Mouse (Mus musculus) ES-Bruce4 (cell line): ENCODE measurements around the gene Olfr948. TPM values are rescaled to one million over a fixed set of nuclear protein-coding genes. Genes with fewer than 3 reads are reported as not detected.

Experiments used
- H3K27ac ChIP-seq: 2 replicates; pipeline ENCODE4 v1.5.1; 2012; ENCODE audit warnings: low read length, inconsistent platforms; ENCODE audit not compliant: insufficient read depth
- H3K27me3 ChIP-seq: 2 replicates; pipeline ENCODE4 v1.6.1; 2012; ENCODE audit warnings: mild to moderate bottlenecking, low read length, inconsistent platforms; ENCODE audit not compliant: control insufficient read depth, poor library complexity, insufficient read depth, severe bottlenecking
- H3K36me3 ChIP-seq: 2 replicates; pipeline ENCODE4 v1.6.1; 2012; ENCODE audit warnings: inconsistent platforms, mild to moderate bottlenecking, low read length, moderate library complexity; ENCODE audit not compliant: control insufficient read depth, poor library complexity, insufficient read depth, severe bottlenecking
- H3K4me1 ChIP-seq: one replicate; pipeline ENCODE4 v1.8.1; 2011; ENCODE audit warnings: low read length; ENCODE audit not compliant: control insufficient read depth, insufficient read depth
- H3K4me3 ChIP-seq: 2 replicates; pipeline ENCODE4 v1.5.1; 2011; ENCODE audit warnings: low read depth, mild to moderate bottlenecking, low read length
- H3K9ac ChIP-seq: 2 replicates; pipeline ENCODE4 v1.6.1; 2012; ENCODE audit warnings: low read depth, mild to moderate bottlenecking, inconsistent platforms; ENCODE audit not compliant: poor library complexity, severe bottlenecking
- H3K9me3 ChIP-seq: replicated peaks from 2 replicates; pipeline ENCODE4 v1.6.1; 2012; ENCODE audit warnings: mild to moderate bottlenecking, low read length, inconsistent platforms; ENCODE audit not compliant: control insufficient read depth, poor library complexity, insufficient read depth, severe bottlenecking
- CTCF ChIP-seq: IDR thresholded peaks from one replicate; pipeline ENCODE4 v1.8.1; 2011; ENCODE audit warnings: low read depth, low read length
- EP300 ChIP-seq: IDR thresholded peaks from 2 replicates; pipeline ENCODE4 v1.6.1; 2011; ENCODE audit warnings: low read depth, low read length; ENCODE audit not compliant: insufficient read depth
- POLR2A ChIP-seq: IDR thresholded peaks from one replicate; pipeline ENCODE4 v1.8.1; 2011; ENCODE audit warnings: low read length; ENCODE audit not compliant: insufficient read depth
- polyA plus RNA-seq: library from polyadenylated mRNA; stranded (reverse); fragments of >200 nt; gene quantifications from 2 replicates; pipeline ENCODE4 v1.2.4, GENCODE M21; 2011; ENCODE audit warnings: low read depth; ENCODE audit not compliant: missing spikeins, insufficient read depth, insufficient read length

Gene Olfr948
- polyA plus RNA-seq = not detected in 2 replicates

DNA sequence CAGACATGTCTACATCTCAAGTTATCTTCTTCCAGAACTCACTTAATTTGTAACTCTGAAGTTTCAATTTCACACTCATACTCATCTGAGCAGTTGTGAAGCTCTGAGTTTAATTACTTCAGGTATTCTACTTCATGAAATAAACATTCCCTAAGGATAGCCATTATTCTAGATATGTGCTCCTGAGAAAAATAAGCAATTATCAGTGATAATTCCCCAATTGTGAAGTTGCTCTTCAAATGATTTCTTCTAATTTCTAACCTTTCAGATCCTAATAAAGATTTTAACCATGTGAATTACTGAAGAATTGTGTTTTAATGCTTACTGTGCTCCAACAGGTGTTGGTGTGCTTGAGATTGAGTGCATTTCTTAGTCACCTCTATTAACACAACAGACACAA is at the start of gene Olfr948:
Olfr948 (minus strand) TSS at position 101 of the 400 bp plus-strand sequence.
- H3K4me3 ChIP-seq = no peak within 1 kb of the TSS
- TF ChIP-seq POLR2A = no peak
- TF ChIP-seq CTCF = no peak
- TF ChIP-seq EP300 = no peak
- H3K27ac ChIP-seq = no peak within 1 kb of the TSS
- no peaks in the 10 kb centered on the region for H3K4me1 ChIP-seq
- no peaks in the 10 kb centered on the region for H3K36me3 ChIP-seq
- no peaks in the 10 kb centered on the region for H3K9me3 ChIP-seq
- H3K27me3 ChIP-seq = no peaks in the 10 kb centered on the region
- H3K9ac ChIP-seq = no peak within 1 kb of the TSS

DNA sequence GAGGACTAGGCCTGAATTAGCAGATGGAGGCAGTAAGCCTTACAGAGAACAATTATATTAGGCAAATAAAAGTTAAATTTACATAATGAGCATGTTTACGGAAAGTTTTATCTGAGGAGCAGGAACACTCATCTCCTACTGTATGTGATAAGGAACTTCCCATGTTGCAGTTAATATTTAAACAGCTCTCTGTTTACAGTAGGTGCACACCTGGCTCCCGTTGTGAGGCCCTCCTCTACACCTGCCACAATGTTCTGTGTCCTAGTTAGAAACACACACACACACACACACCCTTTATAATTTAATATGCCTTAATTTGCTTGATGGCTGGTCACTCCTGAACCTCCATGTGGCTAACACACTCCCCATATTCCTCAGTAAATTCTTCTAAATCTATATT is 38.7 kb downstream of the Olfr948 start:
- H3K27me3 ChIP-seq = no peaks in the 10 kb centered on the region
- no peaks in the 10 kb centered on the region for H3K4me1 ChIP-seq
- no peak overlapping the region for H3K27ac ChIP-seq
- no peaks in the 10 kb centered on the region for H3K9me3 ChIP-seq
- no peak overlapping the region for H3K4me3 ChIP-seq
- no peak overlapping the region for H3K9ac ChIP-seq
- TF ChIP-seq EP300 (no peak), CTCF (no peak), POLR2A (no peak)
- no peaks in the 10 kb centered on the region for H3K36me3 ChIP-seq

DNA sequence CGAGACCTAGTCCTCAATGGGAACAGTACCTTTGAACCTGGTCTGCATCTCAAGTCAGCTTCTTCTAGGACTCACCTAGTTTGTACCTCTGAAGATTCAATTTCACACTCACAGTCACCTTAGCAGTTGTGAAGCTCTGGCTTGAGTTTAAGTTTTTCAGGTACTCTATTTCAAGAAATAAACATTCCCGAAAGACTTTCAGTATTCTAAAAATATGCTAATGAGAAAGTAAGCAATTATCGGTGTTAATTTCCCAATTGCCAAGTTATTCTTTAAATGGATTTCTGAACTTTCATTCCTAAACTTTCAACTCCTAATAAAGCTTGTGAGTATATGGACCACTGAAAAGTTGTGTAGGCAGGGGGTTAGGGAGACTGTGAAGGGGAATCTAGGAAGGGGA is 49.1 kb downstream of the Olfr948 start, which contains the start of gene Olfr945:
Olfr945 (minus strand) TSS at position 101 of the 400 bp plus-strand sequence.
- no peaks in the 10 kb centered on the region for H3K27me3 ChIP-seq
- no peaks in the 10 kb centered on the region for H3K9me3 ChIP-seq
- no peak within 1 kb of the TSS for H3K4me3 ChIP-seq
- no peak within 1 kb of the TSS for H3K9ac ChIP-seq
- no peak within 1 kb of the TSS for H3K27ac ChIP-seq
- TF ChIP-seq EP300 (no peak), CTCF (no peak), POLR2A (no peak)
- no peaks in the 10 kb centered on the region for H3K36me3 ChIP-seq
- no peaks in the 10 kb centered on the region for H3K4me1 ChIP-seq

Other genes starting within 250 kb of the Olfr948 start
- gene Olfr938, start 247.2 kb downstream of the Olfr948 start, polyA plus RNA-seq = not detected in 2 replicates
- gene Olfr27, start 197.9 kb downstream of the Olfr948 start, polyA plus RNA-seq = not detected in 2 replicates
- 0.31 and 0.35 TPM in 2 replicates for gene Olfr943, start 159.7 kb downstream of the Olfr948 start, polyA plus RNA-seq
- not detected in 2 replicates for gene Olfr944, start 124.1 kb downstream of the Olfr948 start, polyA plus RNA-seq
- gene Olfr1537, start 76.1 kb downstream of the Olfr948 start, polyA plus RNA-seq = not detected in 2 replicates
- not detected in 2 replicates for gene Olfr945, start 49.2 kb downstream of the Olfr948 start, polyA plus RNA-seq
- not detected in 2 replicates for gene Olfr951, start 61.4 kb upstream of the Olfr948 start, polyA plus RNA-seq
- not detected in 2 replicates for gene Olfr952, start 101.1 kb upstream of the Olfr948 start, polyA plus RNA-seq
- gene Olfr954, start 130.7 kb upstream of the Olfr948 start, polyA plus RNA-seq = not detected in 2 replicates
- not detected in 2 replicates for gene Olfr955, start 145.9 kb upstream of the Olfr948 start, polyA plus RNA-seq
- not detected in 2 replicates for gene Olfr44, start 167.9 kb upstream of the Olfr948 start, polyA plus RNA-seq
- gene Olfr957, start 189.8 kb upstream of the Olfr948 start, polyA plus RNA-seq = not detected in 2 replicates
- gene Olfr958, start 228.0 kb upstream of the Olfr948 start, polyA plus RNA-seq = not detected in 2 replicates
- not detected in 2 replicates for gene Olfr959, start 249.5 kb upstream of the Olfr948 start, polyA plus RNA-seq